Mouse (Mus musculus) heart, postnatal 0 days (tissue): ENCODE results near the gene Gm10490. TPM values are rescaled to one million over a fixed set of nuclear protein-coding genes. Genes with fewer than 3 reads are reported as not detected.
"Not testable (repeated sequence)": the region's sequence is repeated elsewhere in the genome, so short reads cannot be mapped to it uniquely, and the experiment has no call there.

ENCODE experiments used
- ATAC-seq: fragments of 200-750 bp; cut with Nextera tagmentation; 2 replicates; pipeline ENCODE4 v1.8.0; 2017; ENCODE audit warnings: low read depth, moderate number of reproducible peaks, moderate library complexity; ENCODE audit not compliant: insufficient read depth
- DNase-seq: peaks from one replicate; pipeline ENCODE4 v3.0.0-alpha.2; 2016; ENCODE audit warnings: low spot score
- H3K27ac ChIP-seq: fragments of 300-500 bp; sonication (generic); 2 replicates; pipeline ENCODE4 v1.5.1; 2014; ENCODE audit warnings: low read depth, mild to moderate bottlenecking
- H3K27me3 ChIP-seq: fragments of 300-500 bp; sonication (generic); 2 replicates; pipeline ENCODE4 v1.6.1; 2014; ENCODE audit warnings: low read length, mixed read lengths; ENCODE audit not compliant: control insufficient read depth, insufficient read depth
- H3K36me3 ChIP-seq: fragments of 300-500 bp; sonication (generic); replicated peaks from 2 replicates; pipeline ENCODE4 v1.6.1; 2014; ENCODE audit warnings: low read length, mixed read lengths; ENCODE audit not compliant: control insufficient read depth, insufficient read depth
- H3K4me1 ChIP-seq: fragments of 300-500 bp; sonication (generic); 2 replicates; pipeline ENCODE4 v1.6.1; 2014; ENCODE audit warnings: antibody characterized with exemption; ENCODE audit not compliant: control insufficient read depth, insufficient read depth
- H3K4me2 ChIP-seq: fragments of 300-500 bp; sonication (generic); 2 replicates; pipeline ENCODE4 v1.6.1; 2014; ENCODE audit warnings: low read depth, mild to moderate bottlenecking, low read length, moderate library complexity
- H3K4me3 ChIP-seq: fragments of 300-500 bp; sonication (generic); 2 replicates; pipeline ENCODE4 v1.5.1; 2014; ENCODE audit warnings: low read depth, low read length
- H3K9ac ChIP-seq: fragments of 300-500 bp; sonication (generic); replicated peaks from 2 replicates; pipeline ENCODE4 v1.6.1; 2014; ENCODE audit warnings: low read depth, low read length, mixed read lengths
- H3K9me3 ChIP-seq: fragments of 300-500 bp; sonication (generic); replicated peaks from 2 replicates; pipeline ENCODE4 v1.6.1; 2016; ENCODE audit warnings: low read length; ENCODE audit not compliant: control insufficient read depth
- CTCF ChIP-seq: IDR thresholded peaks from 2 replicates; pipeline ENCODE4 v1.5.1; 2016; ENCODE audit warnings: antibody characterized with exemption, control low read depth, low read depth
- EP300 ChIP-seq: IDR thresholded peaks from 2 replicates; pipeline ENCODE4 v1.6.1; 2016; ENCODE audit warnings: antibody characterized with exemption, low read depth
- WGBS: fragments of 180-500 bp; shearing (Covaris S2); extraction: QIAGEN DNeasy Blood & Tissue Kit; methylation state at CpG from one replicate; pipeline ENCODE4 v1.1.7; 2014; 5-methylcytosine and 5-hydroxymethylcytosine counted together
- polyA plus RNA-seq: library from polyadenylated mRNA; unstranded; fragments of >200 nt; fragmentation: Nextera tagmentation; extraction: Ambion mirVana; gene quantifications from 2 replicates; pipeline ENCODE4 v1.2.1, GENCODE M21; 2015
- total RNA-seq: library from RNA; depleted of rRNA; stranded (reverse); fragments of >200 nt; gene quantifications from 2 replicates; pipeline ENCODE4 v1.2.3, GENCODE M21; 2014; ENCODE audit warnings: low replicate concordance; rRNA removed

The Gm10490 gene
- total RNA-seq (not detected in 2 replicates), polyA plus RNA-seq (not detected in 2 replicates)

DNA sequence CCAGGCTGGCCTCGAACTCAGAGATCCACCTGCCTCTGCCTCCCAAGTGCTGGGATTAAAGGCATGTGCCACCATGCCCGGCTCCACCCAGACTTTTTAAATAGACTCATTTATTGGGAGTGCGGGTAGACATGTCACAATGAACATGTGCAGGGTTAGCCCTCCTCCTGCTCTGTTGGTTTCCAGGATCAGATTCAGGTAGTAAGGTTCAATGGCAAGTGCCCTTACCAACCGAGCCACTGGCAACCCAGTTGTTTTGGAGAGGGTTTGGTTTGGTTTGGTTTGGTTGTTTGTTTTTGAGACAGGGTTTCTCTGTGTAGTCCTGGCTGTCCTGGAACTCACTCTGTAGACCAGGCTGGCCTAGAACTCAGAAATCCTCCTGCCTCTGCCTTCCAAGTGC is at the start of gene Gm10490:
Gene Gm10490 (plus strand): TSS at position 301 of the 400 bp plus-strand sequence.
- H3K9ac ChIP-seq, H3K4me1 ChIP-seq, H3K27ac ChIP-seq, H3K4me2 ChIP-seq, H3K9me3 ChIP-seq, ATAC-seq, H3K27me3 ChIP-seq, DNase-seq, H3K36me3 ChIP-seq, H3K4me3 ChIP-seq: not testable (repeated sequence)
- WGBS, result 80% methylated on average over 4 of the region's 4 CpGs

DNA sequence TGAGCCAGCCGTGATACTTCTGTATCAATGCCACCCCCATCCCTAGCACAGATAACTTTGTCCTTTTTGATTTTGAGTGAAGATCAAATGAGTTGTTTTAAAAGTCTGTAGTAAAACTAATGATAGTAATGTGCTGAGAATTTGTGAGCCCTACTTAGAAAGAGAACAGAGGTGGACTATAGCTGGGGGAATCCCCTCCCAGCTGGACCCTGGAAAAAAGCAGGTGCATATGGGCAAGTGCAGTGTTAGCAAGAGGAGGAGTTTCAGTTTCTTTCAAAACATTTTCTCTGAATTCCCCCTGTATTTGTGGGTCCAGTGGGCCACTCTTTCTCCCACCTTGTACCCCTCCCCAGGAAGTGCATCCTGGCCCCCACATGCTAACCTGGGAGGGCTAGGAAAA is 46.2 kb upstream of the Gm10490 start:
- no peaks in the 10 kb centered on the region for H3K27me3 ChIP-seq
- no peak overlapping the region for H3K4me2 ChIP-seq
- TF ChIP-seq EP300 (no peak), CTCF (no peak)
- H3K27ac ChIP-seq, result no peak overlapping the region
- no peak overlapping the region for H3K9ac ChIP-seq
- H3K4me3 ChIP-seq, result no peak overlapping the region
- ATAC-seq, result no peak
- no peaks in the 10 kb centered on the region for H3K4me1 ChIP-seq
- no peak for DNase-seq
- H3K9me3 ChIP-seq, result no peaks in the 10 kb centered on the region
- peaks cover 9% of the 10 kb centered on the region for H3K36me3 ChIP-seq
- WGBS, result 68% methylated on average over 1 of the region's 1 CpGs

DNA sequence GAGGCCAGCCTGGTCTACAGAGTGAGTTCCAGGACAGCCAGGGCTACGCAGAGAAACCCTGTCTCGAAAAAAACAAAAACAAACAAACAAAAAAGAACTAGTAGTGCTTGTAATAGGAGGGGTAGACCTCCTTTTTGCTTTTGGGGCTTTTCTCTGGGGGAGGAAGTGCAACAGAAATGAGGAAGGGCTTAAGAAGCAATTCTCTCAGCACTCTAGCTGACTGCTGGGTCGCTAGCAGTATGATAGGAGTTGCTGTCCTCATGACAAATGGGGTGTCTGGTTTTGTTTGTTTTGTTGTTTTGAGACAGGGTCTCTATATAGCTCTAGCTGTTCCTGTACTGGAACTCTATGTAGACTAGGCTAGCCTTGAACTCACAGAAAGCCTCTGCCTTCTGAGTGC is 44.8 kb upstream of the Gm10490 start:
- H3K27me3 ChIP-seq, result no peaks in the 10 kb centered on the region
- WGBS, result 73% methylated on average over 3 of the region's 3 CpGs
- TF ChIP-seq CTCF (no peak), EP300 (no peak)
- H3K9ac ChIP-seq, result no peak overlapping the region
- no peak overlapping the region for H3K4me3 ChIP-seq
- no peaks in the 10 kb centered on the region for H3K9me3 ChIP-seq
- DNase-seq (no peak), ATAC-seq (no peak)
- H3K4me2 ChIP-seq, result no peak overlapping the region
- H3K36me3 ChIP-seq, result peaks cover 12% of the 10 kb centered on the region
- no peaks in the 10 kb centered on the region for H3K4me1 ChIP-seq
- H3K27ac ChIP-seq, result no peak overlapping the region

DNA sequence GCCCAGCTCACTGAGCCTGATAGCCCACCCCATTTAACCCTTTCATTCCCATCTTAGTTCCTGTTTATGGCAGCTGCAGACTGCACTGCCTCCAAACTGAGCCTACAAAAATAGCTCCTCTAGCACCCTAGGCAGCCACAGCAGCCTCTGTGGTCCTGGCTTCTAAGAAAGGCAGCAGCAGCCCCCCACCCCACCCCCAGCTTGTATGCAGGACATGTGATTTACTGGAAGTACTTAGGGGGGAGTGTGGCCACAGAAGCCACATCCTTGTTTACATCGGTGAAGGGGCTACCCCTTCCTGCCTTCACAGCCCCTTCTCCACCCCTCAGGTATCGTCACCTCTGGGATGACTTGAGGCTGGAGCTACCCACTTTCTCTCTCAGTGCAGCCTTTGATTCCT is 44.0 kb upstream of the Gm10490 start:
- H3K4me2 ChIP-seq, result no peak overlapping the region
- ATAC-seq, result no peak
- H3K4me3 ChIP-seq, result no peak overlapping the region
- TF ChIP-seq CTCF (no peak), EP300 (no peak)
- H3K36me3 ChIP-seq, result peaks cover 12% of the 10 kb centered on the region
- H3K9ac ChIP-seq, result no peak overlapping the region
- H3K27me3 ChIP-seq, result no peaks in the 10 kb centered on the region
- WGBS, result 56% methylated on average over 2 of the region's 2 CpGs
- no peak overlapping the region for H3K27ac ChIP-seq
- DNase-seq, result no peak
- no peaks in the 10 kb centered on the region for H3K9me3 ChIP-seq
- H3K4me1 ChIP-seq, result no peaks in the 10 kb centered on the region

DNA sequence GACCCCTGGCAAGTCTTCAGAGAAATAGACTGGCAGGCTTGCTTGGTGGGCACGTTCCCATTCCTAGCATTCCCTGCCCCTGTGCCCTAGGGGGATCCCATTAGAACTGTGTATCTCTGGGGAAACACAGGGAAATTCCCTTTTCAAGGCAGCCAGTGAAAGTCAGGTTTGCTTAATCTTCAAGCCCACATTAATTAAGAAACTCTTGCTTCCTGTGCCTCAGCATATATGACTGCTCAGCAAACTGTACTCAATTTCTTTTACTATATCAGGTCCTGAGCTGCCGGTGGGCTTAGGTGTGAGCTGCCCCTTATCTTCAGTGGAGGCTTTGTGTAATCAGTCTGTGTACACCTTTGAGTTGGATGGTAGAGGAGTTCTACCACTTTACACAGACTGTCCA is 43.6 kb upstream of the Gm10490 start:
- no peak overlapping the region for H3K27ac ChIP-seq
- no peak overlapping the region for H3K4me3 ChIP-seq
- no peaks in the 10 kb centered on the region for H3K4me1 ChIP-seq
- peaks cover 12% of the 10 kb centered on the region for H3K36me3 ChIP-seq
- no peaks in the 10 kb centered on the region for H3K27me3 ChIP-seq
- DNase-seq, result no peak
- TF ChIP-seq CTCF (no peak), EP300 (no peak)
- H3K4me2 ChIP-seq, result no peak overlapping the region
- no peak overlapping the region for H3K9ac ChIP-seq
- ATAC-seq, result no peak
- H3K9me3 ChIP-seq, result no peaks in the 10 kb centered on the region
- 68% methylated on average over 2 of the region's 2 CpGs for WGBS

DNA sequence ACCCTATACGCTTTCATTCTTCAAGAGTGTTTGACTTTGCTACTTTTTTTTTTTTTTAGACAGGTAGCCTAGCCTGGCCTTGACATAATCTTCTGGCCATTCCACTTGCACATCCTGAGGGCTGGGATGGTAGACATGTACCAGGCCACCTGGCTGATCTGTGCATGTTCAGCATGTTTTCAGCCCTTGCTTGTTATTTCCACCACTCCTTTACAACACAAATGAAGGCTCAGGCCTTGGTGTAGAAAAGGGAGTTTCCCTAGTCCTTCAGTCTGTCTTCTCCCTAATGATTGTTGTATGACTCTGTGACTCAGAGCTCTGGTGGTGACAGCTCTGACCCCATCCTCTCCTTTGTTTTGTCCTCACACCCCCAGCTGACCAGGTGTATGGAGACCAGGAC is 42.2 kb upstream of the Gm10490 start:
- ATAC-seq, result no peak
- Histone ChIP-seq H3K4me2 (no peak overlapping the region), H3K27ac (no peak overlapping the region), H3K4me3 (no peak overlapping the region), H3K36me3 (peaks cover 20% of the 10 kb centered on the region), H3K9ac (no peak overlapping the region), H3K9me3 (no peaks in the 10 kb centered on the region), H3K27me3 (no peaks in the 10 kb centered on the region), H3K4me1 (no peaks in the 10 kb centered on the region)
- 93% methylated on average over 1 of the region's 1 CpGs for WGBS
- TF ChIP-seq CTCF (no peak), EP300 (no peak)
- no peak for DNase-seq
